Mouse (Mus musculus): ENCODE measurements around the gene Gpha2. TPM values are rescaled to one million over a fixed set of nuclear protein-coding genes. Genes with fewer than 3 reads are reported as not detected.

Gpha2 gene
- total and polyA plus RNA-seq, 3 experiments = not detected

- dilution Hi-C loops (cut with MboI; ENCODE audit: extremely low pct_ligation_motif_present, extremely low pct_unique_long_range_greater_than_20kb, low sequenced_read_pairs) (no loop called here), in situ Hi-C loops (cut with MboI; ENCODE audit: low pct_ligation_motif_present, low pct_unique_long_range_greater_than_20kb, low sequenced_read_pairs) (loop anchor here (5.0 kb wide), 1 partner anchor 76 kb away; no protein-coding TSS in a partner anchor)
- Histone ChIP-seq H3K27ac (ENCODE audit: insufficient read depth, low read depth) (no peak overlapping the region), H3K4me2 (ENCODE audit: insufficient read depth, low read depth, poor library complexity, severe bottlenecking) (no peak overlapping the region), H3K27me3 (replicated peaks) (no peaks in the 10 kb centered on the region), H3K9ac (ENCODE audit: insufficient read depth, low read depth) (no peak overlapping the region), H3K79me2 (replicated peaks; ENCODE audit: control insufficient read depth, extremely low read depth, insufficient read depth, poor library complexity, severe bottlenecking) (no peaks in the 10 kb centered on the region), H3K9me3 (replicated peaks; ENCODE audit: low read length) (no peaks in the 10 kb centered on the region), H3K36me3 (replicated peaks in 1 of 2; ENCODE audit: control insufficient read depth in 1 of 2, insufficient read depth in 1 of 2, low read length in 1 of 2) (peaks cover 9 to 25% of the 10 kb centered on the region in 2 experiments), H3K4me1 (ENCODE audit: control insufficient read depth in 1 of 2, insufficient read depth in 2 of 2) (peaks cover under 1 to 18% of the 10 kb centered on the region in 2 experiments; a peak in 2 of 4 replicates), H3K4me3 (replicated peaks in 1 of 3; ENCODE audit: low read depth in 2 of 3, low read length in 2 of 3, poor library complexity in 1 of 3) (no peak overlapping the region)
- no peak for DNase-seq (ENCODE audit: extremely low read depth)
- TF ChIP-seq BHLHE40 (IDR thresholded peaks at IDR 0.05; ENCODE audit: low read depth, low read length) (no peak), MAZ (IDR thresholded peaks at IDR 0.05; ENCODE audit: low read depth, low read length) (no peak), PAX5 (IDR thresholded peaks at IDR 0.05; ENCODE audit: low read length) (no peak), E2F4 (IDR thresholded peaks at IDR 0.05; ENCODE audit: insufficient replicate concordance, low read depth, low read length) (no peak), HCFC1 (IDR thresholded peaks at IDR 0.05; ENCODE audit: low read depth, low read length) (no peak), ZC3H11A (IDR thresholded peaks at IDR 0.05; ENCODE audit: low read depth, low read length) (no peak), SMC3 (IDR thresholded peaks at IDR 0.05; ENCODE audit: low read depth, low read length) (no peak), SIN3A (IDR thresholded peaks at IDR 0.05; ENCODE audit: low read length) (no peak), NELFE (IDR thresholded peaks at IDR 0.05; ENCODE audit: low read depth, low read length) (no peak), EP300 (IDR thresholded peaks at IDR 0.05; ENCODE audit: low read length) (no peak), ZKSCAN1 (IDR thresholded peaks at IDR 0.05; ENCODE audit: borderline replicate concordance, low read depth, low read length) (no peak)
Measured at GRCm38 (mm10) chr19:6233647-6234046, 7.5 kb downstream of the Gpha2 start.

DNA sequence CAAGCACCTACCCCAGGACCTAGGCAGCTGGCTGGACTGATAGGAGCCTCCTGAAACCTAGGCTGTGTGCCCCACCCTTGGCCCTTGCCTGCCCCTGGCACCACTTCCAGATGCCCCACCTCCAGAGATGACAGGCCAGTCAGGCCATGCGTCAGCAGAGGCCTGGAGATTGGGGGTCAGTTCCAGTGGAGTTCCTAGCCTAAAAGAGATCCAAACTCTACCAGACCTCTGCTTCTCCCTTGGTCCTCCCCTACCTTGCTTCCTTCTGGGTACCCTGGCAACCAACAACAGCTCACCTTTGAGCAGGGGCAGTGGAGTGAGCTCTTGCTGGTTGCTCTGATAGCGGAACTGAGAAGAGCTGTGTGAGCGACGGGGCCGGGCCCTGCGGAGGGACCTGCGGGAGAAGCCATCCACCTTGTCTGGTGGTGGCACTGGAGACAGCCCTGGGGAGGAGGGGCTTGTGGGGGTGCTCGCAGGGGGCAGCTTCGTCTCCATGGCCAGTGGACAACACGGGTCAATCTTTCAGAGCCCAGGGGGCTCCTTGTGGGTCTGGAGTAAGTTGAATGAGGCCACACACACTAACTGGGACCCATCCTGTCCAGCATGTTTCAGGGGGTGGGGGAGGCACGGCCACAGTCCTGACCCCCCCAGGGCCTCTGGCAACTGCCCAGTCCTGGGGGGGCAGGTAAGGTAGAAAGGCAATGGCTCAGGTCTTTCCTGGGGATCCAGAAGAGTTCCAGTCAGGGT is 8.3 kb downstream of the Gpha2 start:
- Histone ChIP-seq H3K27ac (ENCODE audit: insufficient read depth, low read depth) (no peak overlapping the region), H3K36me3 (replicated peaks in 1 of 2; ENCODE audit: control insufficient read depth in 1 of 2, insufficient read depth in 1 of 2, low read length in 1 of 2) (peaks cover 5 to 17% of the 10 kb centered on the region in 2 experiments), H3K9me3 (replicated peaks; ENCODE audit: low read length) (no peaks in the 10 kb centered on the region), H3K4me1 (ENCODE audit: control insufficient read depth in 1 of 2, insufficient read depth in 2 of 2) (peaks cover 0 to 16% of the 10 kb centered on the region in 2 experiments; a peak in 2 of 4 replicates), H3K79me2 (replicated peaks; ENCODE audit: control insufficient read depth, extremely low read depth, insufficient read depth, poor library complexity, severe bottlenecking) (no peaks in the 10 kb centered on the region), H3K27me3 (replicated peaks) (no peaks in the 10 kb centered on the region), H3K4me3 (replicated peaks in 1 of 3; ENCODE audit: low read depth in 2 of 3, low read length in 2 of 3, poor library complexity in 1 of 3) (no peak overlapping the region), H3K4me2 (ENCODE audit: insufficient read depth, low read depth, poor library complexity, severe bottlenecking) (peak overlapping the region; percentile 85; the same call in 1 of the 2 replicates), H3K9ac (ENCODE audit: insufficient read depth, low read depth) (no peak overlapping the region)
- dilution Hi-C loops (cut with MboI; ENCODE audit: extremely low pct_ligation_motif_present, extremely low pct_unique_long_range_greater_than_20kb, low sequenced_read_pairs) = no loop called here
- no peak for DNase-seq (ENCODE audit: extremely low read depth)
- in situ Hi-C loops (cut with MboI; ENCODE audit: low pct_ligation_motif_present, low pct_unique_long_range_greater_than_20kb, low sequenced_read_pairs) = loop anchor here (5.0 kb wide), 1 partner anchor 77 kb away; no protein-coding TSS in a partner anchor
- TF ChIP-seq TBP (conservative IDR thresholded peaks at IDR 0.05; ENCODE audit: low read depth, low read length) = no peak
- TF ChIP-seq USF2 (conservative IDR thresholded peaks at IDR 0.05; ENCODE audit: low read depth, low read length) = no peak
- TF ChIP-seq PAX5 (IDR thresholded peaks at IDR 0.05; ENCODE audit: low read length) = no peak
- TF ChIP-seq BHLHE40 (IDR thresholded peaks at IDR 0.05; ENCODE audit: low read depth, low read length) = no peak
- no peak for TF ChIP-seq MYC (IDR thresholded peaks at IDR 0.05; ENCODE audit: low read depth, low read length)
- no peak for TF ChIP-seq NELFE (IDR thresholded peaks at IDR 0.05; ENCODE audit: low read depth, low read length)
- TF ChIP-seq E2F4 (IDR thresholded peaks at IDR 0.05; ENCODE audit: insufficient replicate concordance, low read depth, low read length) = no peak
- TF ChIP-seq TCF12 (IDR thresholded peaks at IDR 0.05; ENCODE audit: low read depth, low read length) = no peak
- TF ChIP-seq SMC3 (IDR thresholded peaks at IDR 0.05; ENCODE audit: low read depth, low read length) = no peak
- TF ChIP-seq SIN3A (IDR thresholded peaks at IDR 0.05; ENCODE audit: low read length) = no peak
- no peak for TF ChIP-seq GABPA (IDR thresholded peaks at IDR 0.05; ENCODE audit: insufficient replicate concordance, low read depth, low read length)
- TF ChIP-seq USF1 (IDR thresholded peaks at IDR 0.05; ENCODE audit: low read depth, low read length) = no peak
- TF ChIP-seq ELF1 (IDR thresholded peaks at IDR 0.05; ENCODE audit: low read depth, low read length) = no peak
- no peak for TF ChIP-seq ZKSCAN1 (IDR thresholded peaks at IDR 0.05; ENCODE audit: borderline replicate concordance, low read depth, low read length)

All from CH12.LX (cell line).